Comparison of ENCODE assay signal across 11 mouse cellular contexts in genomic region chr2:59049686-59050085, GRCm38 (mm10).
"Had no signal": no experiment of that assay in that cellular context is flagged by ENCODE, and none has a peak within 500 bp of the region (broad histone marks: within the 10 kb centered on the region; RNA-seq: fewer than 3 reads in every experiment).

No protein-coding gene starts in this region.

- H3K36me3 ChIP-seq: liver, embryonic 13.5 days had no signal

- H3K27ac ChIP-seq: liver, embryonic 13.5 days had no signal

- DNase-seq: kidney, adult 9 months; kidney, postnatal 14 days; kidney, postnatal 4 days; layer of hippocampus, adult 9-11 months; liver, embryonic 13.5 days; lung, adult 2 months; lung, postnatal 14 days; lung, postnatal 4 days; thymus, adult 18-20 months; thymus, postnatal 36 days had no signal

- H3K4me2 ChIP-seq: liver, embryonic 13.5 days; midbrain, embryonic 11.5 days had no signal

- H3K27me3 ChIP-seq: liver, embryonic 13.5 days had no signal

- H3K9me3 ChIP-seq: liver, embryonic 13.5 days had no signal

- H3K4me1 ChIP-seq: liver, embryonic 13.5 days had no signal

- H3K4me3 ChIP-seq: liver, embryonic 13.5 days had no signal

- H3K9ac ChIP-seq: liver, embryonic 13.5 days had no signal
